Mouse (Mus musculus) telencephalon, adult 2 months (tissue): ENCODE results near the gene Fdxacb1.

Source experiments
- DNase-seq: peaks from one replicate; pipeline ENCODE4 v3.0.0-alpha.2; 2011; ENCODE audit warnings: low read depth, low spot score

Fdxacb1 gene

DNA sequence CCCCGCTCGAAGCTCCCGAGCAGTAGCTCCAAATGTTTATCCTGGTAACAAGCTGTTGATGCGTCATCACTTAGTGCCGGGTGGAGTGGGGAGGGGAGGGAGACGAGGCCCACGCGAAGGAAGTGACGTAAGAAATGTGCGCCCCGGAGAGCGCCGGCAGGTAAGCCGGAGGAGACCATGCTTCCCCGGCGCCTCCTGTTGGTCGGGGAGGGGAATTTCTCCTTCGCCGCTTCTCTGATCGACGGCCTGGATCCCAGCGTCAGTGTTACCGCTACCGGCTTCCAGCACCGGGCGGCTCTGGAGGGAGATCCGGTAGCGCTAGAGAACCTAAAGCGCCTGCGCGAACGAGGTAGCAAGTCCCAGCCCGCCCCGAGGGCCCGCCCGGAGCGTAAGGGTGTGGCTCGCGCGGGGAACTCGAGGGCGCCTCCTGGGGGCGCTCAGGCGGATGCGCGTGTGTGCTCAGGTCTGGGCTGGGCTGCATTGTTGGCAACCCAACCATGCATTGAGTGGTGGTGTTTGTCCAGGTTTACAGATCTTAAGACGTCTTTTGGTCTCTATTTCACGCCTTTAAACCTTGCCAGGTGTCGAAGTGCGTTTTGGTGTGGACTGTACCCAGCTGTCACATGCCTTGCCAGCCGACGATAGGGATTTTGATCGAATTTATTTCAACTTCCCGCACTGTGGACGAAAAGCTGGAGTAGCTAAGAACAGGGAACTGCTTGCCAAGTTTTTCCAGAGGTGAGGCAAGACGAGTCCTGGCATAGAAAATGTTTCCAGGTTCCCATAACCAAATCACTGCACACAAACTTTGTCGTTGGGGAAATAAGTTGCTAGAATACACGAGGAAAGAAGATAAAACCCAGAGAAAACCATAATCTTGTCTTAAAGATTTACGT, at the start of gene Fdxacb1:
Fdxacb1 (plus strand) TSS at position 130 of the 896 bp plus-strand sequence.
- DNase-seq: peak; percentile 99

GRCm38 (mm10) chr9:50718878-50719277, 49.2 kb upstream of the Fdxacb1 start:
- DNase-seq: no peak

DNA sequence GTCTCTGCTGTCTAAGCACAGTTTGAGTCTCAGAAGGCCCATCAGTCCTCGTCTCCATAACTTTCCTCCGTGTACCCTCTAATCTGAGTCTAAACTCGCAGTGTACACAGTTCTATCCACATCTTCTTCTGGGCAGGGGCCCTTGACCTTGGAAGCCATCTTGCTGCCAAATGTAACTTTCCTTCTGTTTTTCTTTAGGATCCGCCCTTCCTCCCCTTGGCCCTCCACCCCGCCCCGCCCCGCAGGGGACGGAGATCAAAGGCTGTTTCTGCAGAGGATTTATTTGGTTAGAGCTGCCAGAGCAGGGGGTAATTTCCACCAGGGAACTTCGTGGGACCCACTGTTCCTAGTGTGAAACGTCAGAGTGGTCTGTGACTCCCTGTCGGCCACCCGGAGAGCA, 47.0 kb upstream of the Fdxacb1 start:
- no peak for DNase-seq

- no peak for DNase-seq
These were observed 45.6 kb upstream of the Fdxacb1 start for GRCm38 (mm10) chr9:50722451-50722911.

DNA sequence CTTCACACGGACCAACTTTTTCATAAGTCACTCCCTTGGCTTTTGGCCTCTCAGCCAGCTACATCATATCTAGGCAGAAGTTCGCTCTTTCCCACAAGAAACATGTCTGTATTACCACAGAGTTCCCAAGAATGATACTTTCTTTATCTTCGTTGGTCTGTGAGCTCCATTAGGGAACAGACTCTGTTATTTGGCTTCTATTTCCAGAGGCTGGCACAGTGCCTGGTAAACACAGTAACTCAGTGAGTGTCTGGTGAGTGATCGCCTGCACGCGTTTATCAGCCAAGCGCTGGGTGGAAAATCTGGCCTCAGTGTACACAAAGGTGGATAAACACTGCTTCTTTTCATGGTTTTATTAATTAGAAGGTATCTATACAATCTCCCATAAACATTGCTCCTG, 44.6 kb upstream of the Fdxacb1 start:
- no peak for DNase-seq

DNA sequence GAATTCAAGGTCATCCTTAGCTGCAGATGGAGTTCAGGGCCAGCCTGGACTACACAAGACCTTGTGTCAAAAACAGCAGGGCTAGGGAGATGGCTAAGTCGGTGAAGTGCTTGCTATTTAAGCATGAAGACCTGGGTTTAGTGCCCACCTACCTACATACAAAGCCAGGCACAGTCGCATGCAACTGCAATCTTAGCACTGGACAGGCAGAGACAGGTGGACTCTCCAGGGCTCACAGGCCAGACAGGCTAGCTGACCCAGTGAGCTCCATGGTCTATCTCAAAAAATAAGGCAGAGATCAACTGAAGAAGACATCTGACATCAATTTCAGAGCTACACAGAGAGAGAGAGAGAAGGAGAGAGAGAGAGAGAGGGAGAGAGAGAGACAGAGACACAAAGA, 43.9 kb upstream of the Fdxacb1 start:
- no peak for DNase-seq

- DNase-seq: no peak
These were observed 43.2 kb upstream of the Fdxacb1 start for GRCm38 (mm10) chr9:50724661-50725330.

DNA sequence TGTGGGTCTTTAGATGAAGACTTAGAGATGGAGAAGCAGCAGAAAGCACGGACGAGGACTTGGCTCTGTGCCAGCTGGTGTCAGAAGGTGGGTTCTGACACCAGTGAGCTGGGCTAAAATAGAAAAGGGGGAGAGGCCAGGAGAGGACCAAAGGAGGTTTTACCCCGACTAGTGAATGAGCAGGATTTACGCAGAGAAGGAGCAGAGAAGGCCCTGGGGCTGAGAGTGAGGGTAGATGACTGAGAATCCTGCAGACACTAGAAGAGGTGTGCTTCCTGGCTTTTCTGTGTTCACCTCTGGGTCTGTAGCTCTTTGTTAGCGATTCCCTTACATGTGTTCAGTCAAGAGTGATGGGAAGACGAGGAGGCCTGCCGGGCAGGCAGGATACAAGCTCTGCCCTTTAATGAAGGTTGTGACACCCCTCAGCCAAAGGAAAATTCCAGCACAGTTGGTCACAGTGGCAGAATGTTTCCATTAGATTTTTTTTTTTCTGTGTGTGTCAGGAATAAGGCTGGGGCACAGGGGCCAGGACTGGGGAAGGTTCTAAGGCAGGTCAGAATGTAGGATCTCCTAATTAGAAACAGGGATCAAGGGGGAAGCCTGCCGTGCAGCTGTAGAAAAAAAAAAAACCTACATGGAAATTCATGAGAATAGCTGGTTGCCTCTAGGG, 42.0 kb upstream of the Fdxacb1 start:
- no peak for DNase-seq

DNA sequence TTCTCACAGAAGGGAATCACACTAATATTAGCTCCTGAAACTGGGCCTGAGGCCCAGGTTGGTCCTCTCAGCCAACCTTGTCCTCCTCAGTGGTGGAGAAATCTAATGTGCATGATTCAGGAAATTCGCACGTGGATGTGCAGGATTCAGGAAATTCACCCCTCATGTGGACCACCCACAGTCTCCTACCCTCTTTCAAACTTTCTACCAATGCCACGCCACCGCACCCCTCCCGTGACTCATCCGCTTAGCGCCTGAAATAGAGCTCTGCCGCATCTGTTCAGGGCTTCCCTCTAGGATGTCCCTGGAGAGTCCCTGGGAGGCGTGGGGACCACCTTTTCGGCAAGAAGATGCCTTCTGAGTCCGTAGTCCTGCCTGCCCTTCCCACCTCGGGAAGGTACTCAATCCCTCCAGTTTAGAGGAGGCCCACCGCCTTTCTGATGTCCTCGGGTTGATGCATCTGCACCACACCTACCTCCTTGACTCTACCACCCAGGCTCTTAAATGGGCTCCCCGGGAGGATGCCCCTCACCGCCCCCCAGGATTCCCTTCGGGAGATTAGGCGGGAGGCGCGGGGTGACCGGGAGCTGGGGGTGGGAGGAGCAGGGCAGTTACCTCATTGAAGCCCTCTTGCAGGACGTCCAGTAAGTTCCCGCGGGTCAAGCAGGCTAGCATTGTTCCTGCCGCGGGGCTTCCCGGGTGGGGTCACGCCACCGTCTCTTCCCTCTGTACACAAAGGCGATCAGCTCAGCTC, 40.7 kb upstream of the Fdxacb1 start:
- peak; percentile 67 for DNase-seq

- DNase-seq: peak; percentile 92
These were observed 39.9 kb upstream of the Fdxacb1 start for GRCm38 (mm10) chr9:50727925-50728651.

- no peak for DNase-seq
These were observed 38.4 kb upstream of the Fdxacb1 start for GRCm38 (mm10) chr9:50729600-50729999.

DNA sequence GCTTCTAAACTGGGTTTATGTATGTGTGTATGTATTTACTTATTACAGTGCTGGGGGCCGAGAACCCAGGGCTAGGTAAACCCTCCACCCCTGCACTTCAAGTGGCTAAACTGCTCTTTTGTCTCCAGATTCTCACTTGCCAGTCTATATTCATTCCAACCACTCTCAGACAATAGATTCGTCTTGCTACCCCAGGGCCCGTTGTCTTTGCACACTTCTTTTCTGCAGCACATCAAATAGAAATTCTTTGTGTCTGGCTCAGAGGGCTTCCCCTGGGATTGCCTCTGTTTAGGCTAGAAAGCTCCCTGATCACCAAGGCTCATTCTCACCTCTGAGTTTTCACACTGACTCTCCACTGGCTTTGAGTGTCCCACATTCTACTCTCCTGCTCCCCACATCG, 35.5 kb upstream of the Fdxacb1 start:
- no peak for DNase-seq

DNA sequence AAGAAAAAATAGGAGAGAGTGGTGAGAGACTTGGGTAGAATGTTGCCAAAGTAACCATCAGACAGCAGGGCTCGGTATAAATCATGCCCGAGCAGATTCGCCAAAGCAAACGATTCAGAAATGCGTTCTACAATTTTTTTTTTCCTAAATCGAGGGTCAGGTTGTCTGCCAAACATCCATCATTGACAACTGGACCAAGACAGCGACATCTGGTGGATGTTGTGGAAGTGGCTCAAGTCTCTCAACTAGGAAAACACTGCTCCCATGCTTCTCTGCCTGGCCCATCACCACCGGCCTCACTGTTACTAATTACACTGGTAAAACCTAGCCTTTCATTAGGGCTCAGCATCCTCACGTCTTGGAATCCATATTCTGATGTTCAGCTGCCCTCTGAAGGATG, 33.0 kb upstream of the Fdxacb1 start:
- no peak for DNase-seq

GRCm38 (mm10) chr9:50738914-50739870, 28.8 kb upstream of the Fdxacb1 start, which contains the start of gene Dixdc1:
TSS of gene Dixdc1 (minus strand) at chr9:50739517.
- DNase-seq: peak; percentile 87

DNA sequence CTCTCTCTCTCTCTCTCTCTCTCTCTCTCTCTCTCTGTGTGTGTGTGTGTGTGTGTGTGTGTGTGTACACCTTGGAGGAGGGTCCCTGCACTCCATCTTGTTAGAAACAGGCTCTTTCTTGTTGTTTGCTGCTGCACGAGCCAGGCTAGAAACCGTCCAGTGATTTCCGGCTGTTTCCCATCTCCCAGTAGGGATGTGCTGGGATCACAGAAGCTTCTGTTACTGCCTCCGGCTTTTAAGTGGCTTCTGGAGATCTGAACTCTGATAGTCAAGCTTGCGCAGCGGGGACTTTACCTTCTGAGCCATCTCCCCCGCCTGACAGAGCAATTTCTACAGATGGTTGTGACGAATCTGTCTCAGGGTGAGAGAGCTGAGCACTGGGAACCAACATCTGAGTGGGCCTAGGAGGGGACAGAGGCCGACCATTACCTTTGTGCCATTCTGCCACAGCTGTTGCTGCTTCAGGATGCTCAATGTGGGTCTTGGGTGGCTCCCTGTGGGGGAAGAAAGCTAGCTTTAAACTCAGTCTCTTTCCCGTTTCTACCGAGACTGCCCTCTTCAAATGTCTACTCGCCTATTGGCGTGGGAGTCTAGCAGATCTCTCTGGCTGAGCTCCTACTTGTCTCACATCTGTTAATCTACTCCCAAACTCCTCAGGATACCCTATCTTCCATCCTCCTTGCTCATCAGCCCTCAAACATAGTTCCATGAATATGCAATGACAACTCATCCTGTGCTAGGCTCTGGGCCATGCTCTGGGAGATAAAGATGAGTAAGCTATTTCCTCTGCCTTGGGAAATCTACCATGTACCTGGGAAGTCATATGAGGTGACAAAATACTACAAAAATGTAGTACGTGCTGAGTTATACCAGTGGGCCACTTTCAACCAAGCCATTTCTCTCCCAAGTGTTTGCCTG, 26.9 kb upstream of the Fdxacb1 start:
- DNase-seq: peak; percentile 48

DNA sequence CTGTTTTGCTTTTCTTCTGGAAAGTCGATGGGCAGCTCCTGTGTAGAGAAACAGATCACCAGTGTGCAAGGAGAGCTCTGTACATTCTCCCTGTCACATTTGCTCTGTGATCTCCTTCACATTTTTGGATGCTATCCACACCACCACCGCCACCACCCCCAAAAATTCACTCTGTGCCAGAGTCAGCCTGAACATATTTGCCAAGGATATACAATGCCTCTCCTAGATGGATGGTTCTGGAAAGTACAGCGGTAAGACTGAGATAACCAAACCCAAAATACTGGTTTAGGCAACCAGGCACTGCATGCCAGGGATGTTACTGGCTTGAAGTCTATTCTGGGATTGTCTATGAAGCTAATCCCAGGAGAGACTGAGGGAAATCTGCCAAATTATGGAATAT, 25.8 kb upstream of the Fdxacb1 start:
- no peak for DNase-seq

DNA sequence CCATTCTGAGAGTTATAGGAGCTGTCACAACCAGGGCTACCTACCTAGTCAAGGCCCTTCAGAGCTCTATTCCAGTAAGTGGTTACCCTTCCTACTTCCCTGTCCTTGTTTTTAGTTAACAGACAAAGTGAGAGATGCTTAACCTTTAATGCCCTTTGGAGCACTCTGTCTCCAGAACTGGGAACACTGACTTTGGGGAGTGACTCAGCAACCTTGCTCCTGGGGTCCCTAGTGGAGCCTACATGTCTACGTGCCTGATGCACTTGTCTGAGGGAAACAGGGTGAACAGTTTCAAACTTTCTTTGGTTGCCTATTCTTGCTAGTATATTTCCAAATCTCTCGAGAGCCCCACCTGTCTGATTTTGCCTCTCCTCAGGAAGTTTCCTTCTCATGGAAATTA, 25.3 kb upstream of the Fdxacb1 start:
- no peak for DNase-seq

- no peak for DNase-seq
These were observed 22.2 kb upstream of the Fdxacb1 start for GRCm38 (mm10) chr9:50745806-50746205.
